Mouse (Mus musculus): Measurements from ENCODE around the gene Fxn.
A peak's percentile ranks its signal among the peaks of the same experiment; 100 is the strongest.

Gene Fxn

DNA sequence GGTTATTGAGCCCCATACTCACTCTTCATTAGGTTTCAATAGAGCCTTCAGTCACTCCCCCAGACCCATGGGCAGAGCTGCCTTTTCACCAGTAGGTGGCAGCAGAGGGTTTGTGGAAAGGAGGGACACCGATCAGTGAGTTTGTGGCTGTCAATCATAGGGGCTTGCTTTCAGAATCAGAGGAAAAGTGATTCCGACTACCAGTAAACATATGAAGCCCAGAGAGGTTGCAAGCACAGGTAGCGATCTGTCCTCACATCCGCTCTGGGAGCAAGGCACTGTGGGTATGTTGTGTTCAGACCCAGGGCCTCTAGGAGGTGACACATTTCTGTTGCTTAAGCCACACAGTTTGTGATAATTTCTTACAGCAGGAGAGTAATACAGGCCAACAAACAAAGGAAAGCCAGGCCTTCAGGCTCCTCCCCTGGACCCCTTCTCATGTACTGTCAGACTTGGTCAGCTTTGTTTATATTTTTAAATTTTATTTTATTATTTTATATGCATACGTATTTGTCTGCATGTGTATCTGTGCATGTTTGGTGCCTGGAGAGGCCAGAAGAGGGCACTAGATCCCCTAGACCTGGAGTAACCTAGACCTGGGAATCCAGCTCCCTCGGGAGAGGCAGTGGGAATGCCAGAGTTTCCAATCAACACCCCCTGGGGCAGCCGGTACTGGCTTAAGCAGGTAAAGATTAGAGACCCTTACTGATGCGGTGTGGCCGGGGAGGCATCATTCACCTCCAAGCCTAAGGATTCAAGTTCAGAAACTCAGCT is 20.8 kb upstream of the Fxn start:
- peak; percentile 60 to 75 for DNase-seq

GRCm38 (mm10) chr19:24293537-24293936 is 13.1 kb upstream of the Fxn start:
- no peak for DNase-seq

- DNase-seq: peak; percentile 64 to 67
Measured at GRCm38 (mm10) chr19:24284187-24284586, 3.8 kb upstream of the Fxn start.

- DNase-seq: no peak
Measured at GRCm38 (mm10) chr19:24281288-24281980, 1.0 kb upstream of the Fxn start.

DNA sequence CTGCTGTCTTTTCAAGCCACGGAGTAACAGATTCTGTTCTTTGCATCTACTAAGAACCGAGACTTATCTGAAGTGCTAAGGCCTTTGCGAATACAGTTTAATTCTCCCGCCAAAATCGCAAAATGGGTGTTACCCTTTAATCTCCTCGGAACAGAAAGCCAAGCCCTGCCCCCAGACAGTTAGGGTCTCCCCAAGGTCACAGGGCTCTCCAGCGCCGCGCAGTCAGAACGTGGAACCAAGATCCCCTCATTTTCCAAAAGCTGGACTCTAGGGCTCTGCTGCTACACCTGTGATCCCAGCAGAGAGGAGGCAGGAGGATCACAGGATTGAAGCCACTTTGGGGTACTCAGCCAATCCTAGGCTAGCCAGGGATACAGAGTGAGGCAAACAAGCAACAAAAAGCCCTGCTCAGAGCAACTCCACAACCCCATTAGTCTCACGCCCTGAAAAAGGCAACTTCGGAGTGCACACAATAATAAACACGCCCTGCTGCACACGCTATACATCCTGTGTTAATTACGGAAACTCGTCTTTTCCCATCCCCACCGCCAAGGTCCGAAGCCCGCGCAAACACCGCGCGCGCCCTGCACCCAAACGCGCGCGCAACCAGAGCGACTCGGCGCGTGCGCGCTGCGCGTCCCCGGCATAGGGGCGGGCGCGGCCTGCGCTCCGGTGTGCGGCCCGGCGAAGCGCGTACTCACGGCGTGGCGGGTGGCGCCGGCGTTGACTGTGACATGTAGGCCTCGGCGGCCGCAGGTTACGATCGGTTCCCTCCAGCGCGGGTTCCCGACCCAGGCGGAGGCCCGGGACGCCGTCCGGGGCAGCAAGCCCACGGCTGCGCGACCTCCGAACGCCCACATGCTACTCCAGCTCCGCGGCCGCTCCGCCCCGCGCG is 452 bp downstream of the Fxn start:
- DNase-seq: peak; percentile 73 to 92

- DNase-seq: no peak
Measured at GRCm38 (mm10) chr19:24278859-24279258, 1.5 kb downstream of the Fxn start.

DNA sequence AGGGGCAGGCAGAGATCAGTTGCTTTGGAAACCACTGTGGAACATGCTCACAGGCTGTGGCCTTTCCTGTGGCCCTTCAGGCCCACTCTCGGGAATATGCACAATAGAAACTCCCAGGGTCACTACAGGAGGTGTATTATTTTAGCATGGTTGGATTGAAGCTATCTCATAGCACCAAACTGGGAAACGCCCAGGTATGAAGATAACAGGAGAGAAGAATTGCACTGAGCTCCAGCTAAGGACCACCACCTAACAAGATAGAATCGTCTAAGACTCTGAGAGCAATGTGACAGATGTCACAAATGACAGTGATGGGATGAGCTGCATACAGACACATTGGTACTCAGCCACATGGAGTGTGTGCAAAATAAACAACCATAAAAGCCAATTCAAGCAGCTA is 6.1 kb downstream of the Fxn start:
- no peak for DNase-seq

DNA sequence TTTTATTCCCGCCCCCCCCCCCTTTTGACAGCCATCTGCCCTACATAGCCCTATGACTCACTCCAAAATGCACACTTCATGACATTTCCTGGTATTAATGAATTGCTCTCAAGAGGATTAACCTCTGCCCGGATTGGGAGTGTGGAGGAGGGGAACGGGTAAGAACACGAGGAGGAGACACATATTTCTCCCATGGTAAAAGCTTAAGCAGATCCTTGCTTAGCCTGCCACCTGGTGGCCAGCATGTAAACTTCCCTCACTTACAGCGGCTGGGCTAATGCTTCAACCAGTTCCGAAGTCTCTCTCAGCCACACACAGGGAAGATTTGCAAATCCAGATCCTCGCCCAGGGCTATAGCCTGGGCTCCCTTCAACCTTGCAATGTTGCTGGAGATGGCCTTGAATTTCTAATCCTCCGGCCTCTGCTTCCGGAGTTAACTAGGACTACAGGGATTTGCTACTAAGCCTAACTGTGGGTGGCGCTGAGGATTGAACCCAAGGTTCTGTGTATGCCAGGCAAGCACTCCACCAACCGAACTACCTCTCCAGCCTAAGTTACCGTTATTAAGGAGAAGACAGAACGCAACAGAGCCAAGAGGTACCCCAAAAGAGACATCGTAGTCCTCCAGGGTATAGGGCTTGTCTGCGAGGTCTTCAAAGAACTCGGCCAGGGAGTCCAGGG is 8.5 kb downstream of the Fxn start:
- DNase-seq: peak; percentile 91 to 94

DNA sequence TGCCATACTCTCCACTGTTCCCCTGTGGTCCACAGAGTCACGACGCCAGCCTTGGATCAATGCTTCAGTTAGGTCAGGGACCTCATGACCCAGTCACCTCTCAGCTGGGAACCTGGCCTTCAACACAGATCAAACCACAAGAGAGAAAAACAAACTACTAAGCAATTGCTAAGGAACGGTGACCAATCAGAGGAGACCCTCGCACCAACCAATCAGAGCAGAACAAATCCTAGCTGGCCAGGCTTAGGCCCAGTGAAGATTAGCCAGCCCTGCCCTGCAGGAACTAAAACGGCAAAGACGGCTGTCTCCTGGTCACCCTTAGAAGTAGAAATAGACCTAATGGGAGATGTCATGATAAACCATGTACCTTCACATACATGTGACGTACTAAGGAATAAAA is 9.1 kb downstream of the Fxn start:
- peak; percentile 73 to 82 for DNase-seq

DNA sequence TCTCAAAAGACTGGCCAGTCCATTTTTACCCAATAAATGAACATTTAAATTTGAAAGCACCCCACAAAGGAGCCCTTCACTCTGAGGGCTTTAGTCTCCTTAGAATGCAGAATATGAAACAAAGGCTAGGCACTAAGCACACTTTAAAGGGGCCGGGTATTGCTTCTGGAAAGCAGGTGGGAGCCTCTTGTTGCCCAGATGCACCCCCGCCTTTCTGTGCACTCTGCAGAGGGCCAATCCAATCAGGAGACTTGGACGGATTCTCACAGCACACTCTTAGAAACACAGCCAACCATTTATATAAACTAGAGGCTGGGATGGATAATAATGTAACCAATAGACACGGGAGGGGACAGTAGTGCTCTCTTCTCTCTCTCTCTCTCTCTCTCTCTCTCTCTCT is 11.9 kb downstream of the Fxn start:
- no peak for DNase-seq

- peak; percentile 71 to 77 for DNase-seq
Measured at GRCm38 (mm10) chr19:24266046-24266830, 14.2 kb downstream of the Fxn start.

GRCm38 (mm10) chr19:24264991-24265390 is 15.4 kb downstream of the Fxn start:
- peak; percentile 90 to 95 for DNase-seq

DNA sequence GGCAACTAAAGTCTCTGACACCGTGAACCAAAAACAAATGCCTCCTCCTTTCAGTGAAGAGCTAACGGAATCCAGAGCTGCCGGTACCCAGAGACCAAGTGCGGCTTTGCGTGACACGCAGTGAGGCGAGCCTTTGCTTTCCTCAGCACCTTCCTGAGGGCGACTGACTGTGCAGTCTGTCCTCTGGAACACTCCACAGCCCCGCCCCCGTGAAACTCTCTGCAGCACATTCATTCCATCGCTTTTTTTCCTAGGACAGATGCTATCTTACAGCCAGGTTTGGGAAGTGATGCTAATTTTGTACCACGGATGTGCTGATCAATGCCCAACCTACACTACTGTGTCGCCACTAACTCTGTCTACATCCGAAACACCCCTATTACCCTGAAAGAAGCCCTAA is 17.7 kb downstream of the Fxn start:
- peak; percentile 80 to 83 for DNase-seq

DNA sequence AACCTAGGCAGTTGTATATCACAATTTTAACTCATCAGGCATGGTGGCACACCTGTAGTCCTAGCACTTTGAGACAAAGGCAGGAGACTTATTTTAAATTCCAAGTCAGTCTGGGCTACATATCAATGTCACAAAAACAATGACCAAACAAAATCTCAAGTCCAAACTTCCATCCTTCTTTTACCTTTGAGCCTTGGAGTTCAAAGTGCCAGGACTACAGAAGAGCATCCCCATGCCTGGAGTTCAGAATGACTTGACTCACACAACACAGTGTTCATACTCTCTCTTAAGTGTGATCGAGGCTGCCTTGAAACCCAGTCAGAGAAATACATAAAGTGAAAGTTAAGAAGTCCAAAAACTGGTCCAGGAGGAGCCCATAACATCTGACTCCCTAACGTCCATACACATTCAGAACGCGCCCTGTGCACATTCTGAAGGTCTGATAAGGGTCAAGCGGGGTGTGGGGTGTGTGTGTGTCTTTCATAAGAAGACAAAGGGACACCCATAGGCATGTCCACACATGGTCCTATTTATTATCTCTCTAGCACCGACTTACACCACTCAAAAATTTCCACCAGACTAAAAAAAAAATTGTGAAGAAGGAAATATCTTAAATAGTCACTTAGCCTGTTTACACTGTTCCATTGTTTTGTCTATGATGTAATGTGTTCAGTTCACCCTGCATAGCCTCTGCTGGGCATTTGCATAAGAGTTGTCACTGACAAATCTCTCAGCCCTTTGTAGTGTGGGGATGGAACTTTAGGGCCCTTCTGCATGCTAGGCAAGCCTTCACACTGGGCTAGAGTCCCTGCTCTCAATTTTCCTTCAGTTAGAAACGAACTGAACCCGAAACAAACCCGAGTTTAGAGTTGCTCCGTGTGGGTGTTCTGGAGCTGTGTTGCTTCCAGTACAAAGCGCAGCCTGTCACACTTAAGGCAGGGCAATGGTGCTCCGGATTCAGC is 20.7 kb downstream of the Fxn start:
- peak; percentile 47 to 52 for DNase-seq

- peak; percentile 28 to 52 for DNase-seq
Measured at GRCm38 (mm10) chr19:24258368-24258767, 22.0 kb downstream of the Fxn start.

GRCm38 (mm10) chr19:24257962-24258361 is 22.4 kb downstream of the Fxn start:
- DNase-seq: no peak

GRCm38 (mm10) chr19:24253657-24254260 is 26.6 kb downstream of the Fxn start:
- no peak for DNase-seq

DNA sequence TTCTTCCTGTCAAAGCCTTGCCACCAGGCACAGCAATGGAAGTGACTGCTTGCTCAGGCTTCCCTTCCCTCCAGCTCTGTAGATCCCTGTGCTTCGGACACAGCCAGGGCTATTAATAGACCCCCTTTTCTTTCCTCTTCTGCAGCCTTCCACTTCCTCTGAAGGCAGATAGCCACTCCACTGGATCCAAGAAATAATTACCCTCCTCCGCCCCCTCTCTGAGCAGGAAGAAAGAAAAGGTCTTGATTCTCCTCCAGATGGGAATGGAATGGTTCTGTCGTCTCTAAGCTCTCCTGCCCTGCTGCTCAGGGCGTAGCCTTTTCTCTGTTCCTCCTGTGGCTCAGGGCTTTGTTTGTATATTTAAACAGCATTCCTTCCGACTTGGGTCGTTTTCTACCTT is 28.5 kb downstream of the Fxn start:
- DNase-seq: peak; percentile 18 to 39

DNA sequence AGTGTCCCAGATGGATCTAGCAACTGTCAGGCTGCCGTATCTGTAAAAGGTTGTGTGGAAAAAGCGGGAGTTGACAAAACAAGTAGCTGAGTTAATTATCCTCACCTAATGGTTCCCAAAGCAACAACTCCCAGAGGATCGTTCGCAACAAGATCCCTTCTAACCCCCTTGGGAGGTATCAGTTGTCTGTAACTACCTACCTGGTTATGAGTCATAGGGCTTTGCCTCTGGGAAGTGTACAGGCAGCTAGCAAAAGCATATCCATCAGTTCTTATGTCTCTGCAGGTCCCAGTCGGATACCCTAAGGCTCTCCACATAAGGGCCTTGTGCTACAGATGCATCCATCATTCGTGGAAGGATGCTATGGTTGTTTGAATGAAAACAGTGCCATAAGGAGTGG is 37.1 kb downstream of the Fxn start:
- no peak for DNase-seq

Measured in kidney, postnatal 36 days (tissue).